Mouse (Mus musculus): ENCODE data around the gene Kif5c.

DNA sequence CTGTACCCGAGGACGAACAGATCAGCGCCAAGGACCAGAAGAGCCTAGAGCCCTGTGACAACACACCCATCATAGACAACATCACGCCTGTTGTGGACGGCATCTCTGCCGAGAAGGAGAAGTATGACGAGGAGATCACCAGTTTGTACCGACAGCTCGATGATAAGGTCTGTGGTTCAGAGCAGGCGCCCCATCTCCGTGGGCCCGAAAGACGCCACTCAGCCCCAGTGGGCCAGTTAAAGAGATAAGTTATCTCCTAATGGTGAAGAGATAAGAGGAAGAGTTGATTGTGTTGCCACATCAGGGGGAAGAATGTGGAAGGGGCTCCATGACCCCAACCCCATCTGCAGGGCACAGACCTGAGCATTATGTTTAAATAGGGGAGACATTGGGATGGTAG is 103.9 kb downstream of the Kif5c start:
- TF ChIP-seq CTCF (IDR thresholded peaks at IDR 0.05; ENCODE audit: control insufficient read depth, insufficient read depth, insufficient read length) (no peak), CEBPB (IDR thresholded peaks at IDR 0.05; ENCODE audit: low read depth) (no peak), MYOD1 (IDR thresholded peaks at IDR 0.05; ENCODE audit: control insufficient read depth, insufficient read length, low read depth) (no peak), USF1 (IDR thresholded peaks at IDR 0.05; ENCODE audit: low read depth) (no peak)

Measured in C2C12 (cell line).